Mouse (Mus musculus): Measurements from ENCODE around the gene Olfr1511.

GRCm38 (mm10) chr14:52368741-52369140 lies 28.4 kb downstream of the Olfr1511 start:
- TF ChIP-seq CTCF (IDR thresholded peaks at IDR 0.05; ENCODE audit: extremely low read depth, insufficient read depth, low read length) (no peak), POLR2A (IDR thresholded peaks at IDR 0.05; ENCODE audit: extremely low read depth, insufficient read depth, low read length) (no peak)

Measured in cortical plate, adult 2 months (tissue).